Mouse (Mus musculus) cerebellum, adult 9-10 months (tissue): ENCODE measurements at regions not wholly inside any gene's neighbourhood (a gene's known extent, or its start where the extent isn't known, plus 50 kb on each side); places are given as distances from the start of the nearest gene placed in this dataset.
"Not testable (repeated sequence)": the region's sequence is repeated elsewhere in the genome, so short reads cannot be mapped to it uniquely, and the experiment has no call there.

Experiments used
- DNase-seq: peaks from one replicate; pipeline ENCODE4 v3.0.0; 2022

DNA sequence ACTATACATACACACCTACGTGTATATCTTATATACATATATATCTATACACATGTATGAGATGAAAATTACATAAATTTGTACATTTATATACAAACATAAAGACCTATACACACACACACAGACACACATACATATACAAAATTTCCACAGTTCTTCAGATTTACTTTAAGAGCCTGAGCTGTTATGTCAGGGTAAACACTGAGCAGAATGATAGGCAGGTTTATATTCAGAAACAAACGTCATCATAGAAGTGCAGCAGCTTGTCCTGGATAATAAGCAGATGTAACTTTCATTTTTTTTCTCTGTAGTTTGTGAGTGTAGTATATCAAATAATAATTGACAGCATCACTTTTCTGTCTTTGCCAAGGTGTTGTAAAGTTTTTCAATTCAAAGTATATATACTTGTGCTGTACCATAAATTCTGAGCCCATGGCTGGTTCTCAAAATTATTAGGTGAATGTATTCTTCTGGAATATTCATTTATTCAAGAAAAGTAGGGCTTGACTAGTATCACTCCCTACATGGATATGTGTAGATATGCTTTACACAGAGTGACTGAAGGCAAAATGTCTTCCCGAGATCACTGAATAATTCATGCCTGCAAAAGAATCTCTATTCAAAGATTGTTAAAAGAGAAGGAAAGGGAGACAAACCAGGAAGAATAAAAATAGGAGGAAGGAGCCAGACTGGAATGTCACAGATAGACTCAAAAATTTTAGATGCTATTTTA lies 583.8 kb upstream of the Brinp3 start:
- DNase-seq: no peak

DNA sequence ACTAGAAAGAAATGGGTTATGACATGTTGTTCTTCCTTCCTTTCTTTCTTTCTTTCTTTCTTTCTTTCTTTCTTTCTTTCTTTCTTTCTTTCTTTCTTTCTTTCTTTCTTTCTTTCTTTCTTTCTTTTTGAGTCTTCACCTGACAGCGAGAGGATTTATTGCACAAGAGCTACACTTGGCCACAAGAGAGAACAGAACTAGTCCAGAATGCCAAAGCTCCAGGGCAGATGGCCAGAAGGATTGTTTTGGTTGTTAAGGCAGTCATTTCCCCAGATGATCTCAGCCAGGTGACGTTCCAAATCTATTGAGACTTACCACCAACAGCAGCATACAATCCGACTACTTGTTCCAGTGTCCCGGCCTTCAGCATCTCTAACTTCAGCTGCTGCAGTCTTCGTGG lies 558.8 kb upstream of the Brinp3 start:
- no peak for DNase-seq

DNA sequence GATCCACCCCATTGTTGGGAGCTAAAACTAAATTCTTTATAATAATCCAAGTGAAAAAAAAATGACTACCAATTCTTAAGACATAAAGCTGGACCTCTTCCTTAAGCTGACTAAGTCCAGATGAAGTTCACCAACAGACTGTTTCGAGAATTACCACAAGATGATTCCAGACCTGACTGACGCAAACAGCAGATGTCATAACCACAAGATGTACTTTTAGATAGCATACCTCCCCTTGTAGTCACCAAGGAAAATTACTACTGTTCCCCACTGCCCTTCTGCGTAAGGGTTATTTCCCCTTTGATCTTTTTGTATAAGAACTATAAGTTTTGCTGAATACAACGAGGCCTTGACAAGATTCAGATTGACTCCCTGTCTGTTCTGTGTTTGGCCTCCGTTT lies 536.8 kb upstream of the Brinp3 start:
- DNase-seq: not testable (repeated sequence)

DNA sequence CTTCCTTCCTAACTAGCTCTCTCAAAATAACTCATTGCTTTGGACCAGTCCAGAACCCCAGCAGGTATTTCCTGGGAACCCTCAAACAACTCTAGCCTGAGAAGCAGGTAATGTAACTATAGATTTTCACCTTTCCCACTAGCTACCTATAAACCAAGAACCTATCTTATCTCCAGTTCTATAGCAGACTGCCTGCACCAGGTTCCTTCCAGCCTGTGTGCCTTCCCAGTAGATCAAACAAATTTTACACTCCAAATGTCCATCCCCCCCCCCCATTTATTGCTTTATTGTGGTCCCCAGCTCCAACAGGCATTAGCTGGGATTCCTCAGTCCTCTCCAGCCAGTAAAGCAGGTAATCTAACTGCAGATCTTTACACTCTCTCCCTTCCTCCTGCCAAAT lies 532.3 kb upstream of the Brinp3 start:
- DNase-seq: no peak

DNA sequence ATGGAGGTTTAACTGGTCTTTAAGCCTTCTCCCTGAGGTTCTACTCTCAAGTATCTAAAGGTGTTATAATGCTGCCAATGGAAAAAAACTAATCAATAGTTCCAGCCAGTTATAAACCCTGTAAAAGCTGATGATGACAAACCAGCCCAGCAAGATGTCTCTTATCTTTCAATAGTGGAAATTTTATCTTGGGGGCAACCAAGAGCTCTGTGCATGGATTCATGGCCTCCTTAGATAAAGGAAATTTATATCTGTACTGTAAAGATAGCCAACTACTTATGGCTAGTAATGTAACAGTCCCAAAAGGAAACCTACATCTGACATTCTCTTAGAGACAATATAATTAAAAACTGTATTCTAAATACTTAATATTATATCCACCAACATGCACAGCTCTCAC lies 526.5 kb upstream of the Brinp3 start:
- no peak for DNase-seq

DNA sequence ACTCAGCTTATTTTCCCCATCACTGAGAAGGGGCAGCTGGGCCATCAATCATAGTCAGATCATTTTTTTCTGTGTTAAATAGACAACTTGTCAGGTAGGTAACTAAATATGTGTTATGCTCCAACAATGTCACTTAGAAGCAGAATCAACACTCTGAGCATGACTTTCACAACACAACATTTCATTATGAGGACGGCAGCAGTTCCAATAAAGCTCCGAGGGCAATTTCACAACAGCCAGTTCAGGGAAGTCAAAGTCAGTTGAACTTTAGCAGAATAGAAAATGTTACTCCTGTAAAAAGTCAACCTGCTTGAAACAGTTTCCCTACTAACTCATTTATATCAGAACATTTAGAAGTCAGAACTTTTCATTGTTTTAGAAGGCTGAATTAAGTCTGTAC lies 522.1 kb upstream of the Brinp3 start:
- no peak for DNase-seq

DNA sequence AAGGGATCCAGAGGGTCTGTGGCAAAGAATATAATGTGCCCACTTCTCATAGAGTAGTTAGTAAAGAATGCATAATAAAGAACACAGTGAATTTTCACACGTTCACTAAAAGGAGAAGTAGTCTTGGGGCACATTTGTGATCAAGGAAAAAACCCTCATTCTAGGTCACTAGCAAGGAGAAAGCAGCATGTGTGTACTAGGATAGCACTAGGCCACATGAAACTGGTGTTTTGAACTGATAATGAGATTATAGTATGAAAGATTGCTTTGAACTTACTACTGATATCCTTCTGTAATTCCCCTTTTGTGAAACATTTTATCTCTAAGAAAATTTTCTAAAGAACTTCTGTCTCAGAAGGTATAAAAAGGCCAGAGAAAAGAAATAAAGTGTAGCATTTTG lies 492.6 kb upstream of the Brinp3 start:
- no peak for DNase-seq

DNA sequence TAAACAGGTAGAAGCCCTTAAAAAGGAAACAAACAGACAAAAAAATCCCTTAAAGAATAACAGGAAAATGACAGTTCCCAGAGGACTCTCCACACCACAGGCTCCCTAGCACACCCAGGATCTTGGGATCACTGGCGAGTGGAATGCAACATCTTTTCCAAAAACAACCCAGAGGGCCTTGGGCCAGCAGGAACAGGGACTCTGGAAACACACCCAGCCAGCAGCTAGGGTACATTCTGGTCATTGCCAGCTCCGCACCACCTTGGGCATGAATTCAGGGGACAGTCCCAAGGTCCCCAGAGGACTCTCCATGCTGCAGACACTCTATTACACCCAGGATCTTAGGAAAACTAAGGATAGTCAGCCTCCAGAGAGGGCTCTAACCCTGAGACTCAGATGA lies 479.5 kb upstream of the Brinp3 start:
- no peak for DNase-seq

DNA sequence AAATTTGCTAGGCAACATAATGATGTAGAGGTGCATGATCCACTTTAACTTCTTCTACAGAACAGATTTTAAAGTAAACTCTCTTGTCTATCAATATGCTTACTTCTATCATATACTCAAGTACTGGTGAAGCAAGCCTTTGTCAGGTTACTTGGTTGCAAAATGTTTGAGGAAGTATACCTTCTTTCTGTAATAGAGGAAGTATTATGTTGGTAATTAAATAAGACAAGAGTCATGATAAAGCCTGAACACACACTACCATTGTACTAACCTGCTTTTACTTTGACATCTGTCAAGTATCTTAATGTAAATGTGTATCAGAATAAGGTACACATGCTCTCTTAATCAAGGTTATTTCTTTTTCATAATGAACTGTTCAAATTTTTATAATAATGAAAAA lies 467.9 kb upstream of the Brinp3 start:
- DNase-seq: no peak

DNA sequence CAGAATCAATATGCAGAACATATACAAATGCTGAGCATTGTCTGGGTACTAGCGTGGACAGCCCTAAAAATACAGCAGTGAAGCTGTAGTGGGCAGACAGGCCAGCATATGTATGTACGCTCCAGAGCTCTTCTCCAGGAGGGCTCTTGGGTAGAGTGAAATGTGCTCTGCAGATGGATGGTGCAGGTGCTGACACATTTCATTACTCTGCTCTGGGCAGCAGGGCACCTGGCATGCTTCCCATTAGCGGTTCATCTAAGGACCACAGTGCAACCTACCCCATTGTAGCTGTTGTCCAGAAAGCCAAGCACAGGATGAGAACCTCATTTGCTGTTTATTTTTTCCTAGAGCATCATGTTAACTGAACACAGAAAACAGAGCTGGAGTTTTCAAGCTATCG lies 466.9 kb upstream of the Brinp3 start:
- peak; percentile 66 for DNase-seq

DNA sequence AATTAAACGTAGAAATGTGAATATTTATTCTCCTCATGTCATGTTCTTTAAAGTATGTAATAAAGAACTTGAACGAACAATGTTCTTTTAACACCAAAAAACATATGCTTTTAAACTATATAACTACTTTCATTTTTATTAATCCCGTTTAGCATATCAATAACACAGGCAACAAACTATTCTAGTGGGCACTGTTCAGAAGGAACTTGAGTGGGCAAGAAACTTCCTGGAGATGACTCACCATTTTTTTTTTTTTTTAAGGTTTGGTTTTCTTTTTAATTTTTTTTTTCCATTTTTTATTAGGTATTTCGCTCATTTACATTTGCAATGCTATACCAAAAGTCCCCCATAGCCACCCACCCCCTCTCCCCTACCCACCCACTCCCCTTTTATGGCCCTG lies 462.2 kb upstream of the Brinp3 start:
- DNase-seq: not testable (repeated sequence)

DNA sequence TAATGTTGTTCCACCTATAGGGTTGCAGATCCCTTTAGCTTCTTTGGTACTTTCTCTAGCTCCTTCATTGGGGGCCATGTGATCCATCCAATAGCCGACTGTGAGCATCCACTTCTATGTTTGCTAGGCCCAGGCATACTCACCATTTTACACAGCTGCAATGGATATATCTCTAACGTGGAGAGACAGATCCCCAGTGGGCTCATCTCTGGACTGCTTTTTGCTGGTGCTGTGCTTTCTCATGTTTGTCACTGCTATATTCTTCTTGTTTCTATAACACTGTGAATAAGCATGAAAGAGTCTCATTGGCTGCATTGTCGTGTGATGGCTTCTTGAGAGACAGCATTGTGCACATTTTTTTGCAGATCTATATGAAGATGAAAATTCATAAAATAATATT lies 461.6 kb upstream of the Brinp3 start:
- DNase-seq: not testable (repeated sequence)

DNA sequence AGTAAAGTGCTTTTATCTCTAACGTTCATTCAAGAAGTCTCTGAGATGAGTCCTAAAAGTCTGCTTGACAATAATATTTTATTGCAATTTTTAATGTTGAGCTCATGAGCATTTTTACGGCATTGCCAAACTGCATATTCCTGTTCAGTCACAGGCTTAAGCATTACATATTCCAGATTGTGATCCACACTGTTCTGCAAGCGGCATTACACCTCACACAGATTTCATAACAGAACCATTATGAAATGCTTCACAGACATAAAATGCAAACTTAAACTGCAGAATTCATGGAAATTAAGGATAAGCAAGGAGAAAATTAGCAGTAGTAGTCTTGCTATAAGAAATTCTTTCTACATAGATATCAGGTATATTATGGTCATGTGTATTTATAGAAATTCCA lies 442.1 kb upstream of the Brinp3 start:
- no peak for DNase-seq
